Mouse (Mus musculus) adrenal gland, adult 2 months (tissue): ENCODE results near the gene Endod1. TPM values are rescaled to one million over a fixed set of nuclear protein-coding genes. Genes with fewer than 3 reads are reported as not detected.

Source experiments
- DNase-seq: peaks from one replicate; pipeline ENCODE4 v3.0.0; 2021
- long read RNA-seq: library from polyadenylated mRNA; stranded (forward); transcript quantifications from one replicate; pipeline ENCODE4 v2.0.0, GENCODE M21; 2021
- polyA plus RNA-seq: library from polyadenylated mRNA; depleted of rRNA; stranded (reverse); fragments of >200 nt; gene quantifications from 2 replicates; pipeline ENCODE4 v1.2.3, GENCODE M21; 2012; rRNA removed
- total RNA-seq, 2 experiments: library from RNA; stranded (reverse); gene quantifications; 2 replicates each; pipeline ENCODE4 v1.2.3; 2021

Gene Endod1
- total RNA-seq (10 to 100 TPM; 15.0 to 18.9 TPM), polyA plus RNA-seq (29.0 and 32.5 TPM in 2 replicates)
- long read RNA-seq, full-length matches to known transcripts, result 10 of 12 reads
- long read RNA-seq, partial matches to known transcripts, result 0 of 12 reads
- long read RNA-seq, other reads (novel, unspliced or antisense), result 2 of 12 reads

DNA sequence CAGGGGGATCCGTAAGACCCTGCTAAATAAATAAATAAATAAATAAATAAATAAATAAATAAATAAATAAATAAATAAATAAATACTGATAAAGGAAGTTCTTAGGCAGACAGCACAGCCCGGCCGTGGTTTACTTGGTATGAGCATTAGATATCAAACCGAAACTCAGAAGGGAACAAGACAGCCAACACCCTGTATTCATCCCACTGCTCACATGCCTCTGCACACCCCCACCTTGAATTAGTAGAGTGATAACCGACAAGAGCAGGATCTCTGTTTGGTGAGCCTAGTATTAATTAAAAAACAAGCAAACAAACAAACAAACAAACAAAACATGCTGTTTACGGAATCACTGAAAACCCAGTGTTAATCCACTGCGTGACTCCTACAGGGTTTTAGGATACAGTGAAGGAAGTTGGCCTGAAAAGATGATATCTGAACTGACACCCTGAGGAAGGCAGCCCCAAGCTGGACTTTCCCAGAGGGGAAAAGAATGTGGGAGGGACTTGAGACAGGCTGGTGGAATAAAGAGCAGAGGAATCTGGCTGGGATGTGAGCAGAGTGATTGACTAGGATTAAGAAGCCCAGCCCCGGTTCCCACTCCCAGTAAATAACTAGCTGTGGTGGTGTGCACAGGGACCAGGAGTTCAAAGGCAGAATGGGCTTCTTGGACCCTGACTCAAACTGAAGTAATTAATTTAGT lies at the start of gene Endod1:
TSS of gene Endod1 (minus strand) at position 155 of the 703 bp plus-strand sequence.
- DNase-seq, result peak; percentile 29

DNA sequence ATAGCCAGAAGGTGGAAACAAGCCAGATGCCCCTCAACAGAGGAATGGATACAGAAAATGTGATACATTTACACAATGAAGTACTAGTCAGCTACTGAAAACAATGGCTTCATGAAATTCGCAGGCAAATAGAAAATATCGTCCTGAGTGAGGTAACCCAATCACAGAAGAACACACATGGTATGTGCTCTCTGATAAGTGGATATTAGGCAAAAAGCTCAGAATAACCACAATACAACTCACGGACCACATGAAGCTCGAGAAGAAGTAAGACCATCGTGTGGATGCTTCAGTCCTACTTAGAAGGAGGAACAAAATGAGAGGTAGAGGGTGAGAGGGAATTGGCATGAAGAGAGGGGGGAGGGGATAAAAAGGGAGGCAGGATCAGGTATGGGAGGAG lies 27.8 kb upstream of the Endod1 start:
- no peak for DNase-seq

DNA sequence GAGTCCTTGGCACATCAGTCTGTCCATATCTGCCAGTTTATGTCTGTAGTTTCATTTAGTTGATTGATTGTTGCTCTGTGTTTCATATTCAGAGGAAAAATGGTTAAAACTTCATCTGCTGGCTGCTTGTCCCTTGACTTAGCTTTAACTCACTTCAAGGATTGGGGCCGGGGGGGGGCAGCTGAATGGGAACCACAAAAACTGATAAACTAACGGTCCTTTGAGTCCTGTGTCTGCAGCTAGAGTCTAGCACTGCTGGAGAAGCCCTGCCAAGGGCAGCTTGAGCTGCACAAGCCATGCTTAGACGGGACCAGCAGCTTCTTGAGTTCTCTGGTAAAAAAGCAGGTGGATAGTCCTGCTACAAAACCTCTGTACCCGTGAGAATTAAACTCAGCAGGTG lies 26.7 kb upstream of the Endod1 start:
- no peak for DNase-seq

DNA sequence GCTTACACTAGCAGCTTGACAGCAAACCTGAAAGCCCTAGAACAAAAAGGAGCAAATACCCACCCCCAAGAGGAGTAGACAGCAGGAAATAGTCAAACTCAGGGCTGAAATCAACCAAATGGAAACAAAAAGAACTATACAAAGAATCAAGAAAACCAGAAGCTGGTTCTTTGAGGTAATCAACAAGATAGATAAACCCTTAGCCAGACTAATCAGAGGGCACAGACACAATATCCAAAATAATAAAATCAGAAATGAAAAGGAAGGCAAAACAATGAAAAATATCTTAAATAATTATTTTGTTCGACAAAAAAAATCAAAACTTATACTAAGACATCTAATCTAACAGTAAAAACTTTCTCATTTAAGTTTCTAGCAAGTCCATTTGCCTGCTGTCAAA lies 24.7 kb upstream of the Endod1 start:
- DNase-seq, result no peak

DNA sequence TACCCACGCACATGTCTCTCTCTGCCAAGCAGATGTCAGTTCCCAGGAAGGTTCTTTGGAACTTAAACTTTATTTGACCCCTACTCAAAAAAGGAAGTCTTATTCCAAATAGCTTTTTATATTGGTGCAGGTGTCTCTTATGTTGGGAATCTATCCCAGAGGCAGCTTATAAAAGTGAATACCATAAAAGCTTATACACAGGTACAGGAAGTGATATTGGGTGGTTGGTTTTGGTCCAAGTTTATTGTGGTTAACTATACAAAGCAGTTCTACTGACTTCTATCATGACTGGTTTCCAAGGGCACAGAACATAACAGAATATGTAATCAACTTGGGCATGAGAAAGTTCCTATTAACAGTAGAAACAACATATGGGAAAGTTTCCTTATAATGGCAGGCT lies 20.8 kb upstream of the Endod1 start:
- no peak for DNase-seq

DNA sequence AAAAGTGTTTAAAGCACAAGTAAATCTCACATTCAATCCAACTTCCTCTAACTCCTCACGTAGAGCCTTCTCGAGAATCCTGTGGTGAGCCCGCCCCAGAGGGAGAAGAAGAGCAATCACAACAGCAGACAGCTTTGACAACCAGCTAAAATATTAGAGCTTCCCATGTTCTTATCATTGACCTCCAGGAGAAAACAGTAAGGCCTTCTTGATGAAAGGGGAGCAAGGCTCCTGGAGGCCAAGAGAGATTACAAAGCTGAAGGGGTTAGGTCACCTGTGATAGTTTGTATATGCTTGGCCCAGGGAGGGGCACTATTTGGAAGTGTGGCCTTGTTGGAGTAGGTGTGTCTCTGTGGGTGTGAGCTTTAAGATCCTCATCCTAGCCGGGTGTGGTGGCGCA lies 19.1 kb upstream of the Endod1 start:
- DNase-seq, result no peak

DNA sequence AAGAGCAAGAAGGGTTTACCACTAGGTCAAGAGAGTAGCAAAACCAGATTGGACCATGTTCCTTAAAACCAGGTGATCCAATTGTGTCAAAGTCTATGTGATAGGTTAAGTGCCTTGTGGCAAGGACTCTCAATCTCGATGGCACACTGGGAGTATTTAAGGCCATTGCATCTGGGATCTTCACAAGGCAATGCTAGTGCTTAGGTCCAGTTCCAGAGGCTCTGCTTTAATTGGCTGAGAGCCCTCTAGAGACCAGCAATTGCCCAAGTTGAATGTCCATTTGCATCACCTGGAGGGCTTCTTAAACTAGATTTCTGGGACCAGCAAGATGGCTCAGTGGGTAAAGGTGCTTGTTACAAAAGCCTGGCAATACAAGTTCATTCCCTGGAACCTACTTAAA lies 17.6 kb upstream of the Endod1 start:
- no peak for DNase-seq

DNA sequence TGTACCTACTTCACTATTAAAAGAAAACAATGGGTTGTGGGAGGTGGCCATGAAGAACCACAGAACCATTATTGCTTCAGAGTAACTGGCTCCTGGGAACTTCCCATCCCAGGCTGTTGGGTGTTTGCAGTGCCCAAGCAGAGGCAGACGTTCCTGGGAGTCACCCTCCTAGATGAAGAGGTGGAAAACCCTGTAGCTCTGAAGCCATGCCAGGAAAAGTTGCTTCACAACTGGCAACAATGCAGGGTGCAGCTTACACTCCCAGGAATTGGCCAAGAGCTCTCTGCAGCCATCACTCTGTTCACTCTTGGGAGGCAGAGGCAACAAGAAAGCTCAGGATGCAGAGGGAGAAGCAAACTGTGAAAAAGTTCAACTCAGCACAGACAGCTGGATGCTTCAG lies 16.8 kb upstream of the Endod1 start:
- DNase-seq, result peak; percentile 48

DNA sequence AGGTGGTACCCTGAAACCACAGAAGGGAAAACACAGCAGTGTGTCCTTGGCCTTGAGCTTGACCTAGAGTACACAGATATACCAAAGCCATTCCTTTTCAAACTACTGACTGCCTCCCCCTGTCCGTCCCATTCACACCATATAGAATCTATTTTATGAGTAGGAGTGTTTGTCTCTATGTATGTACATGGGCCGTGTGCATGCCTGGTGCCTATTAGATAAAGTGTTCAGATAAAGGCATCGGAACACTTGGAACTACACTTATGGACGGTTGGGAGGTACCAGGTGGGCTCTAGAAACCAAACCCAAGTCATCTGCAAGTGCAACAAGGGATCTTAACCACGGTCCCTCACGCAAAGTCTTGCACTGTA lies 16.1 kb upstream of the Endod1 start:
- DNase-seq, result no peak

DNA sequence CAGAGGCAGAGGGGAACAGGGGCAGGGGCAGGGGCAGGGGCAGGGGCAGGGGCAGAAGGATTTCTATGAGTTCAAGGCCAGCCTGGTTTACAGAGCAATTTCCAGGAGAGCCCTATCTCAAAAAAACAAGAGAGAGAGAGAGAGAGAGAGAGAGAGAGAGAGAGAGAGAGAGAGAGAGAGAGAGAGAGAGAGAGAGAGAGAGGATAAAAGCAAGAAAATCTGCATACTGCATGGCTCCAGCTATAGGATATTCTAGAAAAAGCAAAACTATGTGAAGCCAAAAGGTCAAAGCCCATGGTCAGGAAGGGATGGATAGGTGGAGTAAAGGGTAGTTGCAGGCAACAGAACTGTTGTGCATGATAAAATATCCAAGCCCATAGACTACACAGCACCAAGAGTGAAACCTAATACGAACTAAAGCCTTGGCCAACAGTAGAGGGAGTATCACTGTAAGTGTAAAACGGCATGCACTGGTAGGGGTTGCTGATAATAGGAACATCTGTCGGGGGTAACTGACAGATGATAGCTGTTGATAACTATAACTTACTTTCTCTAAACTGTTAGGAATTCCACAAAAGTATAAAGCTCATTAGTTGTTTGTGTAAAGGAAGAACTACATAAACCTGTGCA lies 15.6 kb upstream of the Endod1 start:
- DNase-seq, result no peak

DNA sequence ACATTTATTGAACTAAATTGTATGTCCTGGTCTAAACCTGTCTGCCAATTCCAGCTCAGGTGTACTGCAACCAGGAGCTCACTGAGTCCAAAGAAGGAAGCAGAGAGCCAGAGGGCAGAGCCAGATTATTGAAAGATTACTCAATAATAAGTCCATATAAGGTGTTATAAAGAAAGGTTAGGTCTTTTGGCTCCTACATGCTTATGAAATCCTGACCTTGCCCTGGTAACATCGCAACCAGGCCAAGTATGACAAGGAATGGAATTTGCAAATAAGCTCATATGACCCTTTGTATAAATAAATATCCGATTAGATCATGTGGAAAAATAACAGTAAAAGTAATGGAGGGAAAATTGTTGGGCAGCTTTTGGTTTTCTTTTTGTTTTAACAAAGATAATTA lies 14.8 kb upstream of the Endod1 start:
- DNase-seq, result peak; percentile 30

DNA sequence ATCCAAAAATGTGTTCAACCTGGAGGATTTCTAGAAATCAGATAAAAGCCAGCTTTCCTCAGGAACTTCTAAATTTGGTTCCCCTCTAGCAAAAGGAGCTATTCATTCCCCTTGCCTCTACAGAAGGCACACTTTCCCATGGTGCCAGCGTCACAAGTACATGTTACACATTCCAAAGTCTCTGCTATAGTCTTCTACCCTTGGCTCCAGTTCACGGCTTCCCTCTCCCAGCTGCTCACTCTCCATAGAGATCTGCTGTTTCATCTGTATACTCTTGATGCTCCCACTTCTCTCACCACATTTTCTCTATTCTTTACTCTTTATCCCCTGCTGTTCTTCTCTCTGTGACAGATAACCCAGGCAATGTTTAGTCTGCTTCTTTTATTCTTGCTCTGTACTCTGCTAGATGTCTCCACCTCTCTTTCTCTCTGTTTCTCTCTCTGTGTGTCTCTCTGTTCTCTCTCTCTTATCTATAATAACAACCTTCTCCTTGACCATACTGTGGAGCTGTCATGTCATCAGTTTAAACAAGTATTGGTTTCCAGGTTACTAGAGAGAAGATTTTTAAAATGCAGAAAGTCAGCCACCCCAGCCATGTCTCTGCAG lies 13.8 kb upstream of the Endod1 start:
- DNase-seq, result no peak

DNA sequence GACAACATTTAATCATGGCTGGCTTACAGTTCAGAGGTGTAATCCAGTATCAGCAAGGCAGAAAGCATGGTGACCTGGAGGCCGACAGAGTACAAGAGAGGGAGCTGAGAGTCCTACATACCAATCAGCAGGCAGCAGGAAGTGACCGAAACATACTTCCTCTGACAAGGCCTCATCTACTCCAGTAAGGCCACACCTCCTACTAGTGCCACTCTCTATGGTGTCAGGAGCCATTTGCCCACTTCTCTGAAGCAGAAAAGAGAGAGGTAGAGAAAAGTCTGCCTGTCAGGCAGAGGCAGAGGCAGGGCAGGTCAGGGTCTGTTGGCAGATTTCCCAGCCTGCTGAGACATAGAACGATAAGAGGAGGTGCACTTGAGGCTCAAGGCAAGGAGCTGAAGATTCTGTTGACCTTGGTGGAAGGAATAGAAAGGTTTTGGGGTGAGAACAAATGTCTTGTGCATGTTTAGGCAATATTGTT lies 10.6 kb upstream of the Endod1 start:
- DNase-seq, result no peak

DNA sequence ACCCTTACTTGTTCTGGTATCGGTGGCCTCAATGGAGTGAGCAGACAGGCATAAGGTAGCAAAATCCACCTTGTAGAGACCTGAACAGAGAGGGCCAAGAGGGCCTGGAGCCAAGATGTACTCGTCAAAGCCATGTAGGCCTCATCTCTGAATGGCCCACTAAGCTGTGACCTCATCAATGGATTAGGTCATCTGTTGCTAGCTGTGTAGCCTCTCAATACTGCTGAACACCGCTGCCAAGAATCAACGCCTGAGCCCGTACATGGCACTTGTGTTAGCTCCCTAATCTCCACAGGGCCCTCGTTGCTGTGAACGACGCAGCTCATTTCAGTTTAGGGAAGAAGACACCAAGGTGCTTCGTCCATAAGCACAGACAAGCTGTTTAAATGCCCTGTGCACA lies 10.0 kb upstream of the Endod1 start:
- DNase-seq, result no peak

DNA sequence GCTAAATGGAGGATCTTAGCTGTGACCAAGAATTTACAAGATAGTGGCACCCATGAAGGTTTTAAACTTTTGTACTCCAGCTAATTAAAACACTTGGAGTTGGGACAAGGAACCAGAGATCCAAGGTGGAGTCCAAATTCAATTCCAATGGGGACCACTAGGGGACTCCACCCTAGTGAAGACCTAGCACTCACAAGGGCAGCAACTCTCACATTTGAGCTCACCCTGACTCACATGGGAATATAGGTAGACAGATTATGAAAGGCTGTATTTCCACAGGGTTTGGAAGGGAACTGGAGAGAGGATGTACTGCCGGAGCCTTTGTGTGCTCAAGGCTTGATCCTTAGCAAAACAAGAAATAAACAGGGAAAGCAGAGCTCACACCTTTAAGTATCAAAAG lies 9.0 kb upstream of the Endod1 start:
- DNase-seq, result peak; percentile 39

DNA sequence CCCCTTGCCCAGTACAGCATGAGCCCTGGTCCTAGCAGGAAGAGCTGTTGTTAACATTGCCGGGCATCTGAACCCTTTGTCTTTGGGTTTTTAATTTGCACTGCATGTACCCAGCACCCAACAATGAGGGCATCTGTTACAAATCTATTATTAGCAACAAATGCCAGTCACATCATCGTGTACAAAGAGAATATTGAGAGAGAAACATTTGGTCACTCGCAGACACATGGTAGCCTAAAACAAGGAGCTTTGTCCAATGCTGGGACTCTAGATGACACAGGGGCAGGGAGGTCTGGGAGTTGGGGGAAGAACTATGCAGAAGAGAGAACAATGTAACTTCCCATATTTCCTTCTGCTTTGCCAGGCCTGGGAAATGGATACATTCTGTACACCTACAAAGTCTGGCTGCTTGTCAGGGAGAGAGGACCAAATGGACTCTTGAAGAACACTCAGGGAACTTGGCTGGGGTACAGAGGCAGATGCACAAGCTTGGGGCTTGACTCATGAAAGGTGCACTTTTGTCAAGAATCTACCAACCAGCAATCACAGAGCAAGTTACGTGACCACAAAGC lies 7.8 kb upstream of the Endod1 start:
- DNase-seq, result no peak

DNA sequence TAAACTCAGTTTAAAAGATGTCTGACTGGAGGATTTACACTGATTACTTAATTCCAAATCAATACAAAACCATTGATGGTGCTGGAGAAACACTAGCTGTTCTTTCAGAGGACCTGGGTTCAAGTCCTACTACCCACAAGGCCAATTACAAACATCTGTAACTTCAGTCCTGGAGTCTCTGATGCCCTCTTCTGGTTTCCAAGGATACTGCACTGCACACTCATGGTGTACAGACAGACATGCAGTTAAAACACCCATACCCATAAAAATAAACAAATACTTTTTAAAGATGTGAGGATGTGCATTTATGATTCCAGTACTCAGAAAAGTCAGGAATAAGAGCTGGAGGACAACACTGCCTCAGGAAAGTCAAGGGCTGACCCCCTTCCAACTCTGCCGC lies 6.7 kb upstream of the Endod1 start:
- DNase-seq, result no peak

DNA sequence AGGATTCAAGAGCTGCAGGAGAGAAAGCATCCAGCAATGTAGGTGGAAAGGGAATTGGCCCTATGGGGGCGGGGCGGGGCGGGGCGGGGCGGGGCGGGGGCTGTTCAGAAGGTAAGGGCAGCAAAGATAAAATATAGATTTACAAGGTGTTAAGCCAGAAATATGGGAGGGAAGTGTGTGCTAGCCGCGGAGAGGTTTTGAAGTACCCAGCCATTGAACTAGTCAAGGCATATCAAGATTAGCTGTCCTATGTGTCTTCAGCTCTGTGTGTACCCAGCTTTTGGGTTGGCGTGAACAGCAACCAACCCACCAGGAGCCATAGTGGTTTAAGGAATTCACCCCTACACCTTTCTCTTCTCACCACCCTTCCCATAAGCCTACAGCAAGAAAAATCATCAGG lies 5.5 kb upstream of the Endod1 start:
- no peak for DNase-seq

DNA sequence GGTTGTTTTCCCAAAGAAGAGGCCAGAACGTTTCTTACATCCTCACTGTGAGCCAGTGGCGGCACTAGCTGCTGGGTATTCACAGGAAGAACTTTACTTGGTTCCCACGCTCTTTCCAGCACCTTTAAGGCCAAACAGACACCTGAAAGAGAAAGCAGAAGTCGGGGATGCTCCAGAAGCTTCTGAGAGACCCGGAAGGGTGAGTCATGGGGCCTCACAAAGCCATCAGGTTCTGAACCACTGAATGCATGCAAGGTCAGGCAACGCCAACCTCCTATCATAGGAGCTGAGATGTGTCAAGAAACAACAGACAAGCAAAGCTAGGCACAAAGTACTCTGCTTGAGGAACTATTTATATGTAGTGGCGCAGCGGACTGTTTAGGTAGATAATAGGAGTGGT lies 4.4 kb upstream of the Endod1 start:
- DNase-seq, result no peak

DNA sequence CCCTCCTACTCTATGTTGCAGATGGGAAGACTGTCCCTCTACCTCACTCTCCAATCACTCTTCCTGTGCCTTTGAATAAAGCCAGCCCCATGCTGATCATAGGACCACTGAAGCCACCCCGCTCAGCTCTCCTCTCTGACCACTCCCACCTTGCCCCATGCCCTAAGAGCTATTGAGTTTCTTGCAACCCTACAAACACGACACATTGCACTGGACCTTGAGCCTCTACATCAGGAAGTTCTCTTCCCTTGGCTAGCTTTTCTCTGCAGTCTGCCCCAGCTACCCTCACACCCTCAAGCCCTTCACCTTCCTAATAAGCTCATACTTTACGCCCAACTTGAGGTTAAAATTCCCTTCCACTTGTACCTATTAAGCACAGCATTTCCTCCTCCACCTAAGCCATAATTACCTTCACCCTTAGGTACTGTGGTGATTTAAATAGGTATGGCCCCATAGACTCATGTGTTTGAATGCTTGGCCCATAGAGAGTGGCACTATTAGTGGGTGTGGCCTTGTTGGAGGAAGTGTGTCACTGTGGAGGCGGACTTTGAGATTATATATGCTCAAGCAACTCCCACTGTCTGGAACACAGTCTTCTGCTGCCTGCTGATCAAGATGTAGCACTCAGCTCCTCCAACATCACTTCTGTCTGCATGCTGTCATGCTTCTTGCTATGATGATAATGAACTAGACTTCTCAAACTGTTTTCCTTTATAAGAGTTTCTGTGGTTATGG lies 2.0 kb upstream of the Endod1 start:
- DNase-seq, result no peak

DNA sequence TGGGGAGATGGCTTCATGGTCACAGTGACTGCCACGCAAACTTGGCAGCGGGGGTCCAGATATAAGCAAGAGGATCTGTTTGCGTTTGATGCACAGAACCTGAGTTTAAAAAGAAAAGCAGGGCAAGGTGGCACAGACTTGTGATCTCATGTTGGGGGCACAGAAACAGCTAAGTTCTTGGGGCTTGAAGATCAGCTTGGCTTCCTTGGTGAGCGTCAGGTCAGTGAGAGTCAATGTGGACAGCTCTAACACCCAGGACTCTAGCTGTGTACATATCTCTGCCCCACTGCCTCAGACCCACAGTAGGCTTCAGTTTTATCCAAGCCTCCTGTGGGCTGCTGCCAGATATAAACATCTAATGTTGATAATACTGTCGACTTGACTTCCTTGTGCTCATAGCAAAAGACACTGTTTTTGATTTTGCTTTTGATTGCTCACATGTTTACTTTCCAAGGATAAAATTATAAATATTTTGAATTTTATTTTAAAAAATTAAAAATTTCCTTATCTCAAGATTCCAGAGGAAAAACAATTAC lies 1.0 kb upstream of the Endod1 start:
- no peak for DNase-seq
